Mouse (Mus musculus): ENCODE data around the gene Abcb8.

Gene Abcb8

GRCm38 (mm10) chr5:24424861-24425411 is 31.5 kb downstream of the Abcb8 start:
- in situ Hi-C loops (cut with MboI, MseI) = no loop called here

- in situ Hi-C loops (cut with MboI, MseI) = no loop called here
Measured at GRCm38 (mm10) chr5:24425421-24426036, 32.1 kb downstream of the Abcb8 start.

GRCm38 (mm10) chr5:24426037-24426432 is 32.6 kb downstream of the Abcb8 start:
- in situ Hi-C loops (cut with MboI, MseI) = no loop called here

- in situ Hi-C loops (cut with MboI, MseI) = no loop called here
Measured at GRCm38 (mm10) chr5:24426556-24427284, 33.3 kb downstream of the Abcb8 start.

GRCm38 (mm10) chr5:24427285-24427633 is 33.8 kb downstream of the Abcb8 start:
- in situ Hi-C loops (cut with MboI, MseI) = no loop called here

- in situ Hi-C loops (cut with MboI, MseI) = no loop called here
Measured at GRCm38 (mm10) chr5:24427981-24428402, 34.5 kb downstream of the Abcb8 start.

- in situ Hi-C loops (cut with MboI, MseI) = no loop called here
Measured at GRCm38 (mm10) chr5:24428596-24428995, 35.1 kb downstream of the Abcb8 start.

- in situ Hi-C loops (cut with MboI, MseI) = no loop called here
Measured at GRCm38 (mm10) chr5:24433993-24434392, 40.5 kb downstream of the Abcb8 start.

GRCm38 (mm10) chr5:24441187-24441586 is 47.7 kb downstream of the Abcb8 start:
- in situ Hi-C loops (cut with MboI, MseI) = no loop called here

- in situ Hi-C loops (cut with MboI, MseI) = no loop called here
Measured at GRCm38 (mm10) chr5:24442029-24442428, 48.6 kb downstream of the Abcb8 start.

GRCm38 (mm10) chr5:24443204-24443603 is 49.7 kb downstream of the Abcb8 start:
- in situ Hi-C loops (cut with MboI, MseI) = no loop called here

GRCm38 (mm10) chr5:24443927-24444326 is 50.5 kb downstream of the Abcb8 start:
- in situ Hi-C loops (cut with MboI, MseI) = no loop called here

- in situ Hi-C loops (cut with MboI, MseI) = loop anchor here (5.0 kb wide), 1 partner anchor 598 kb away; no protein-coding TSS in a partner anchor
Measured at GRCm38 (mm10) chr5:24444746-24445427, 51.4 kb downstream of the Abcb8 start, which contains the start of gene Fastk. Gene Fastk (minus strand): TSS chr5:24445287.

- in situ Hi-C loops (cut with MboI, MseI) = loop anchor here (5.0 kb wide), 1 partner anchor 598 kb away; no protein-coding TSS in a partner anchor
Measured at GRCm38 (mm10) chr5:24445428-24446080, 52.1 kb downstream of the Abcb8 start.

- in situ Hi-C loops (cut with MboI, MseI) = loop anchor here (5.0 kb wide), 1 partner anchor 599 kb away; no protein-coding TSS in a partner anchor
Measured at GRCm38 (mm10) chr5:24446630-24447029, 53.2 kb downstream of the Abcb8 start.

- in situ Hi-C loops (cut with MboI, MseI) = loop anchor here (5.0 kb wide), 1 partner anchor 600 kb away; no protein-coding TSS in a partner anchor
Measured at GRCm38 (mm10) chr5:24447624-24448298, 54.3 kb downstream of the Abcb8 start, which contains the start of gene Tmub1. Gene Tmub1 (minus strand): TSS chr5:24447854.

GRCm38 (mm10) chr5:24451264-24452029 is 58.0 kb downstream of the Abcb8 start:
- in situ Hi-C loops (cut with MboI, MseI) = no loop called here

GRCm38 (mm10) chr5:24452030-24452690 is 58.7 kb downstream of the Abcb8 start, which contains the start of gene Agap3:
Gene Agap3 (plus strand): TSS chr5:24452177.
- in situ Hi-C loops (cut with MboI, MseI) = no loop called here

- in situ Hi-C loops (cut with MboI, MseI) = no loop called here
Measured at GRCm38 (mm10) chr5:24452691-24453233, 59.3 kb downstream of the Abcb8 start.

Measured in T-helper 1 cell (primary cell).